Mouse (Mus musculus) left cerebral cortex, postnatal 10 days (tissue): Measurements from ENCODE around the gene Myh14. TPM values are rescaled to one million over a fixed set of nuclear protein-coding genes. Genes with fewer than 3 reads are reported as not detected.
"Not testable (repeated sequence)": the region's sequence is repeated elsewhere in the genome, so short reads cannot be mapped to it uniquely, and the experiment has no call there.

Source experiments
- DNase-seq, 2 experiments: peaks; one replicate each; pipeline ENCODE4 v3.0.0; 2021 to 2022; ENCODE audit warnings: low spot score in 2 of 2, mixed read lengths in 1 of 2; ENCODE audit errors: extremely low spot score in 1 of 2
- intact Hi-C: fragments of 180-260 bp; cut with DNase I; formaldehyde crosslinking; loops from one replicate; pipeline ENCODE4 v1.15.1; 2025
- total RNA-seq, 2 experiments: library from RNA; stranded (reverse); gene quantifications; 2 replicates each; pipeline ENCODE4 v1.2.3; 2021

Gene Myh14
- total RNA-seq = 1 to 10 TPM; 9.1 to 9.7 TPM

DNA sequence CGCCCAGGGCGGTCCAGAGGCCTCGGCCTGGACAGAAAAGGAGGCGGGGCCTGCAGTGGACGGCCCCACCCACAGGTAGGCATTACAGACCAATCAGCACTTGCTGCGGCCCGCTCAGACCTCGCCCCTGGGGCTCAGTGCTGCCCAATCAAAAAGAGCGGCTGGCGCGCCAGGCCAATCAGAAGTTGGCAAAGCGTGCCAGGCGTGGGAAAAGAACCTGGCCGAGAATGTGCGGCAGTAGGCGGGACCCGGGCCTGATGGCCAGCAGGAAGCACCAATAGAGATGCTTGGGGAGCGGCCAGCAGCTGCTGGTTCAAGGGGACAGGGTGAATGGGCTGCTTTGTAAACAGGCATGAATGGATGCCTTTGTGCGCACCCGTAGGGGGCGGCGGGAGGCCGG lies at the start of gene Myh14:
TSS of gene Myh14 (minus strand) at position 41 of the 400 bp plus-strand sequence.
- intact Hi-C loops = no loop called here
- peak; percentile 92 for DNase-seq

DNA sequence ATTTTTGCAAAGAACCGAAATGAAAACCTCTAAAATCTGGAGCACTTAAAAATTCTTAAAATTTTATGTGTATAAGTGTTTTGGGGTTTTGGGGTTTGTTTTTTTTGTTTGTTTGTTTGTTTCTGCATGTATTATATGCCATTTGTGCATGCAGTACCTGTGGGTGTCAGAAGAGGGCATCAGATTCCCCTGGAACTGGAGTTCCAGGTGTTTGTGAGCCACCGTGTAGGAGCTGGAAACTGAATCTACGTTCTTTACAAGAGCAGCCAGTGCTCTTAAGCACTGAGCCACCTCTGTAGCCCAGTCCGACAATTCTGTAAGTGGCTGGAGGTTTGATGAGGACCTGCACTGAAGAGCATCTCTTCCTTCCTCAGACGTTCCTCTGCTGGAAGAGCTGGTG lies 39.2 kb upstream of the Myh14 start:
- intact Hi-C loops = no loop called here
- no peak for DNase-seq

DNA sequence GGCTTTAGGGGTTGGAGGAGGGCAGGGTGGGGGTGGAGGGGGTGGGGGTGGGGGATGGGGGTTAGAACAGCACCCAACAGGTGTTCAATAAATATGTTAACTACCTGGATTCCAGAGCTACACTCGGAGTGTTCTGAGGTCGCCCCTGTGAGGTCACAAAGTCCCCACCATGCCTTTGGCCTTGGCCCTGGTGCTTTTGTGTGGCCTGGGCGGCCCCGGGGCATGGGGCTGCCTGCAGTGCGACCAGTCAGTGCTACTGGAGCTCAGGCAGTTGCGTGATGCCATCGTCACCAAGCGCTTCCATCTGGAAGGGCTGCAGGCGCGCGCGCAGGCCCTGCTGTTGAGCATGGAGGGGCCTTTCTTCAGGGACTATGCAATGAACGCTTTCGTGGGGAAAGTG lies 37.9 kb upstream of the Myh14 start, which contains the start of gene Izumo2:
TSS of gene Izumo2 (plus strand) at position 169 of the 400 bp plus-strand sequence.
- DNase-seq = no peak
- intact Hi-C loops = no loop called here

DNA sequence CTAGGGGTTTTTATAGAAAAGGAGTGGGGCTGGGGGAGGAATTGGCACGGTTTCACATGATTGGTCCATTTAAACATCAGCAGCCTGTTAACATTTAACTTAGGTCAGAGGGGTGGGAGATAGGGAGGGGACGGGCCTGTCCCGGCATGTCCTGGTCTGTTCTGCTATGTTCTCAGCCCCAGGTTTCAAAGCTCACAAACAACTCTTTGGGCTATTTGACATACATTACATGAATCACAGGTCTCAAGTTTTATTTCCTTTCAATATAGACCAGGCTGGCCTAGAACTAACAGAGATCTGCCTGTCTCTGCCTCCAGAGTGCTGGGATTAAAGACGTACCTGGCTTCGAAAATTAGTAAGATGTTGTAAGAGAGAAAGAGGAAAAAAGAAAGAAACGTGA lies 37.5 kb upstream of the Myh14 start:
- DNase-seq, intact Hi-C loops: not testable (repeated sequence)

DNA sequence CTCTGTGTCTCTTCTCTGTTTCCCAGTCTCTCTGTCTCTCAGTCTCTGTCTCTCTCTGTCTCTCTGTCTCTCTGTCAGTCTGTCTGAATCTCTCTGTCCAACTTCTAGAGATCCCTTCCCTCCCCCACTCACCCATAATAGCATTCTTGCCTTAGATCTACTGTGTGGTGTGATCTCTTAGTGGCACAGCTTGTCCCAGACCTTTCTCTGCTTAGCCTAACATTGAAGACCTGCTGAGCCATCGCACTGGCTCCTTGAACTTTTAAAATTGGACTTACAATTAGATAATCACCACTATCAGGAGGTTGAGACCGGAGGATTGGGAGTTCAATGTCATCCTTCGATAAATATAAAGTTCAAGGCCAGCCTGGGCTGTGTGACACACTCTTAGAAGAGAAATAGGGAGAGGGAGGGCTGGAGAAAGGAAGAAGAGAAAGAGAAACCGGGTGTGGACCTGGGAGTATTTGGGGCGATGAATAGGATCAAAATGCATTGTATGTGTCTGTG lies 36.6 kb upstream of the Myh14 start:
- intact Hi-C loops = no loop called here
- DNase-seq = no peak

DNA sequence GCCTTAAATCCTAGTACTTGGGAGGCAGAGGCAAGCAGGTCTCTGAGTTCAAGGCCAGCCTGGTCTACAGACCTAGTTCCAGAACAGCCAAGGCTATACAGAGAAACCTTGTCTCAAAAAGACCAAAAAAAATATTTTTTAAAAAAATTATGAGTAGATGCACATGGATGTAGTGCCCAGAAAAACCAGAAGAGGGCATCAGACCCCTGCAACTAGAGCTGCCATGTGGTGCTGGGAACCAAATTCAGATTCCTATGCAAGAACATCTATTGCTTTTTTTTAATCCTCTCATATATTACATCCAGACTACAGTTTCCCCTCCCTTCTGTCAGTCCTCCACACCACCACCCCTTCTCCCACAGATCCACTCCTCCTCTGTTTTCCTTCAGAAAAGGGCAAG lies 35.7 kb upstream of the Myh14 start:
- intact Hi-C loops = no loop called here
- no peak for DNase-seq

DNA sequence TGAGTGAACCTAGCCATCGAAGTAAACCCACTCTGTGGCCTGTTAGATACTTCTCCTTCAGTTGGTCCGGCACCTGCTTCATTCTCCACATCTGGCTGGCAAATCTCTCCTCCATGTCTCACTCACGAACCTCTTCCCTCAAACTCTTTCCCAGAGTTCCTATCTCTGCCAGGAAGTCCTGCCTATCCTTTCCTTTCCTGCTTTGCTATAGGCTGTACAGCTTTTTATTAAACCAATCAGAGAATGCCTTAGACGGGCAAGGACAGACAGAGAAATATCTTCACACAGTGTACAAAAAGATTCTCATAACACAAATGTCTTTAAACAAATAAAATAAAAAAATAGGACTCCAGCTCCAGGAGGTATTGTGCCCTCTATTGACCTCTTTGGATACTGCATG lies 34.4 kb upstream of the Myh14 start:
- intact Hi-C loops = no loop called here

DNA sequence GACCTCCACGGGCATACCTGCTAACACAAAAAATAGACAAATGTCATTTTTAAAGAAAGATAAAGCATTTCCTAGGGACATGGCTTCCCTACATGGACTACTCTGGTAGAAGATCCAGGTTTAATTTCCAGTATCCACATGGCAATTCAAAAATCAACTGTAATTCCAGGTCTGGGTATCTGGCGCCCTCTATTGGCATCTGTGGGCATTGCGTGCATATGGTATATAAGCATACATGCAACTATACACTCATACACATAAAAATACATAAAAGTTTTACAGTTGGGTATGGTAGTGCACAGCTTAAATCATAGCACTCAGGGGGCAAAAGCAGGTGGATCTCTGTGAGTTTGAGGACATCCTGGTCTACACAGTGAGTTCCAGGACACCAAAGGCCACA lies 33.7 kb upstream of the Myh14 start:
- intact Hi-C loops = no loop called here
- peak in 1 of 2 experiments; percentile 36 for DNase-seq

More for the DNA sequence above, 34.4 kb upstream of the Myh14 start:
- DNase-seq = no peak

DNA sequence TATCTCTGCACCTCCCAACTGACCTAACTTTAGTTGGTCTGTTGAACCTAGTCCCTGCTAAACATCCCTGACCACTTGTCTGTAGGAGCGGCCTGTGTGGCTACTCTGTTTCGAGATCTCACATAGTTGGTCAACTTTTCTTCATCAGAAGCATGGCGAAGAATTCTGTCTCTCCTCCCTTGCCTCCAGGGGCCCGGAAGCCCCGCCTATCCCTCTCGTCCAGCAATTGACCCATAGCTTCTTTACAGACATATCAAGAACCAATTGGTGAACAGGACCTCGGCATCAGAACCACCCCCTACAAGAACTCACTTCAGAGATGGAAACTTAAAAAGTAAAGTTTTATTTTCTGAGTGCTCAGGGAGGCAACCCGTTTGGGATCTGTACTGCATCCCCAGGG lies 32.3 kb upstream of the Myh14 start:
- DNase-seq = no peak
- intact Hi-C loops = no loop called here

DNA sequence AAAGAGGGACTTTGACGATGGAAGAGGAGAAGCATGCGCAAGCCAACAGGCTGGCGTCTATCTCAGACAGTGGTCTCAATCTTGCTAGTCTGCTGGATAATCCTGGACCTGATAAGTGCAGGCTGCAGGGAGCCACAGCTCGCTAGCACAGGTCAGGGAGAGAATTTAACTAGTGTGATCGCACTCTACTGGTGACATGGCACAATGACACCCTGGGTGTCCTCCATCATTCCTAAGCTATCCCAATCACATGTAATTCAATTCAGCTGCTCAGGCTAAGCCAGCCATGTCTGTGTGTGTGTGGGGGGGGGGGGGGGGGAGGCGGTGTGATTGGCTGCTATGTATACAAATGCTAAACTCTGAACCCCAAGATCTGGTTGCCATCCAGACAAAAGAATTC lies 31.3 kb upstream of the Myh14 start:
- no peak for DNase-seq
- intact Hi-C loops = no loop called here

DNA sequence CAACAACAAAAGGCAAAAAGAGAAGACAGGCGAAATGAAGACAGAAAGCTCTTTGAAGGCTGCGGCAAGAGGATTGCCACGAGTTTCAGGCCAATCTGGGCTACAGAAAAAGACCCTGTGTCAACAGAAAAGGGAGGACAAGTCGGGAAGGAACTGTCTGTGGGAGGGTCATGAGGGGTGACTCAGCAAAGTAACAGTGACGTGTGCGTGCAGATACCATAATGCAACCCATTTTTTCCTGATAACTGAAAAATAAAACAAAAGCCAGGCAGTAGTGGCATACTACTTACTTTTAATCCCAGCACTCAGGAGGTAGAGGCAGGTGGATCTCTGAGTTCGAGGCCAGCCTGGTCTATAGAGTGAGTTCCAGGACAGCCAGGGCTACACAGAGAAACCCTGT lies 27.3 kb upstream of the Myh14 start:
- DNase-seq = no peak
- intact Hi-C loops = no loop called here

DNA sequence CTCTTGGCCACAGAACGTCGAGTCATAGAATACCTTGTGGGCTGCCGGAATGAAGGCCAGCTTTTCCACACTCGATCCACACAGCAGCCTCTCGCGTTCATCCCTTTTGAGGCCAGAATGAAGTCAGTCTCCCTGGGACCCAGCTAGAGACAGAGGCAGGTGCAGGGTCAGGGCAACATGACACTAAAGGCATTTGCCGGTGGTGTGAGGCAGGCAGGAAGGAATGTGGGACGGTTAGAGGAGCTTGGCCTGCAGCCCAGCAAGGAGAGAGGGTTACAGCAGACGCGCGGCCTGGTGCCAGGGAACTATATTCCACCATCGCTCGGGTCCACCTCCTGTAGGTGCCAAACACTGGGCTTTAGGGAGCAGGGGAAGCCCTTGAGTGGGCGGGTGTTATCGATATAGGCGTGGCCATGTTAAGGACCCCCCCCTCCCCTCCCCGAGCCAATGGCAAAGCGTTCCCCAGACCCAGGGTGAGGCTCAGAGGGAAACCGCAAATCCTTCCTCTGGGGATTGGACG lies 26.6 kb upstream of the Myh14 start:
- intact Hi-C loops = no loop called here
- DNase-seq = peak in 1 of 2 experiments; percentile 67

DNA sequence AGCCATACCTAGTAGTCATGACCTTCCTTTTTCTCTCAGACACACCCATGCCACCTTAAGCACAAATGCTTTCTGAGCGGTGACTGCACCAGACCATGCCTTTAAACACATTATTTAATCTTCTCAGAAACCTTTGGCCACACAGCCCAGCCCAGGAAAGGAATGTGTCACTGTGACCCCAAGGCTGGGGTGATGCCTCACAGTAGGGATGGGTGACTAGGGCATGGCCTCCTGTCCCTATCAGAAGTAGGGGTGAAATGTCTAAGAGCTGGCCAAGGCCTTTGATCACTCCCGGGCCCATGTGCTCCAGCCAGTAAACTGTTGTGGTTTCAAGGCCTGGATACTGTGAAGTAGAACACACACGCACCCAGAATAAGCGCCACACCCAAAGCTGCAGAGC lies 24.6 kb upstream of the Myh14 start:
- DNase-seq = no peak
- intact Hi-C loops = no loop called here

DNA sequence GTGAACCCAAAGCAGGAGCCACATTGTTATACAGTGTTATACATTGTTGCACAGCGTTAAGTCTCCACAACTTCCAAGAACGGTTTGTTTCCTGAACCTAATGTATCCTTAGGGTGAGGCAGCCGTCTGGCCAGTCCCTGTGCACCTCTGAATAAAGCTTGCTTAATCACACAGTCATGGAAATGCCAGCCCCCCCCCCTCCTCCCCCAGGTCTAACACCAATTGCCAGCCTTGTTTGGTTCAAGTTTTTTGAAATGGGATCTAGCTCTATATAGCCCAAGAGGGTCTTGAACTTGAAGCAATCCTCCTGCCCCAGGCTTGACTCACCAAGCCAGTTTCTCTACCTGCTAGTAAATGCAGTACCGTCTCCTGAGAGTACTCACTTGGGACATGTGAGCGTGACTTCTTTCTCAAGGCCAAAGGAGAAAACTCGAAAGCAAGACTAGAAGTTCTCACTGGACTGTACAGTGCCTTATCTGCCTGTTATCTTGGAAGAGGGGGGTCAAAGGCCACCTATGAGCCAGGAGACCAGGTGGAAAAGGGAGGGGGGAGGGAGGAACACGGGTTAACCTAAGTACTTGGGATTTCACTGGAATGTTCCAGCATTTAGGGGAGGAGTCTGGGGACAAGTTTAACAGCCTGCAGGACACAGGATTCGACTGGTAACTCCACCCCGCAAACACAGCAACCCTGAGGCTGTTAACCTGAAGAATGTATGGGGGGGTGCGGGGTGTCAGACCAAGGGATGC lies 23.0 kb upstream of the Myh14 start:
- intact Hi-C loops = no loop called here
- DNase-seq = no peak

DNA sequence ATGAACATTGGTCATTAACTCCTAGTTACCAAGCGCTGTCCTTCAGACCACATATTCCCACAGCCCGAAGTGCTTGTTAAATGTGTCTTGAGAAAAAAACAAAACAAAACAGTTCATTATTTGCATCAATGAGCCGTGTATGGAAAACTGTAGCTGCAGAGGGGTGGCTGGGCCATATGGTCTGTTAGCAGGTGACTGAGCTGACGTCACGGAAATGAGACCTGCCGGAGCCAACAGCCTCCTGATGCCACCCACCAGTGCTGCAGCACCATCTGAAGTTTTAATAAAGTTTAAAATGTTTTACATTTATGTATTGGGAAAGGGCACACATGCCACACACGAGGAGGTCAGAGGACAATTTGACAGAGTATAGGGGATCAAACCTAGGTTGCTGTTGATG lies 18.7 kb upstream of the Myh14 start:
- DNase-seq = no peak
- intact Hi-C loops = no loop called here

DNA sequence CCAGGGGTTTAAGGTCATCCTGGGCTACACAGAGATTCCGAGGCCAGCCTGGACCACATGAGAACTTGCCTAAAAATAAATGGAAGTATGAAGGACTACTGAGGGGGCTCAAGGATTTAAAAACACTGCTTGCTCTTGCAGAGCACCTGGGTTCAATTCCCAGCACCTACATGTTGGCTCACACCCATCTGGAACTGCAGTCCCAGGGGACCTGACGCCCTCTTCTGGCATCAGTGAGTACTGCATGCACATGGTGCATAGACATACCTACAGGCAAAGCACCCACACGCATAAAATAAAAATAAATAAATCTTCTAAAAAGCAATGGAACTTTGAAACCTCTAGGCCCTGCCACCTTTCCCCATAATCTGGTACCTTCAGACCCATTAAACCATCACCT lies 18.2 kb upstream of the Myh14 start:
- intact Hi-C loops = no loop called here
- DNase-seq = no peak

DNA sequence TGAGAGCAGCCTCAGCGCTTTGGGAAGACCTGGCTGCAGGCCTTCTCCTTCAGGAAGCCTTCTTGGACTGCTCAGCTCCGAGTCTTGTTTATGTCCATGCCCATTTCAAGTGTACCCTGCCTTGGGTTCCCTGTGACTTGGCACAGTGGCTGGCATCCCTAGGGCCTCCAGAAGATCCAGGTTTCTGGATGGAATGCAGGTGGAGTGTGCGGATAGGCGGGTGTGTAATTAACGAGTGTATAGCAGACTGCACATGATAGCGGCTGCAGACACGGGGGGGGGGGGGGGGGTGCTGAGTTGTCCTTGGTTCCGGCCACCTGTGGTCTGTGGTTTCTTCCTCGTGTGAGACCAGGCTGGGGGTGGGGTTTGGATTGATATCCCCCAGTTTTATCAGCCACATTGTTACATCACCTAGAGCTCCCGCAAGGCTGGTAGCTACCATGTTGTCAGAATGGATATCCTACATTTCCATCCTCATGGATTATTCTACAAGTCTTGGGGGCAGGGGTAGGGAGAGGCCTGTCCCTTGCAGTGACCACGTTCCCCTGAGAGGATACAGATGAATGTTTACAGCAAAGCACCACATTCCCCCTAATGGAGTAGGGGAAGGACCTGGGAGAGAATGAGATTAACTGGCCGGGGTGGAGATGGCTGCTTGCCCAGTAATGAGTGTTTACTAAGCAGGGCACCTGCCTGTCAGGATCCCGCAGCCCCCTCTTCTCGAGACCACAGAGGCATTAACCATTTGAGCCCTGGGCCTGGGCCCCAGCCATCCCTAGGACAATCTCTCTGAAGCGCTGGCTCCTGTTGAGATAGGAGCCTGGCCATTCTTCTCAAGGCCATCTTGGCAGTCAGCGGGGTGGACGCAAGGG lies 15.1 kb upstream of the Myh14 start:
- intact Hi-C loops = no loop called here
- DNase-seq = no peak

DNA sequence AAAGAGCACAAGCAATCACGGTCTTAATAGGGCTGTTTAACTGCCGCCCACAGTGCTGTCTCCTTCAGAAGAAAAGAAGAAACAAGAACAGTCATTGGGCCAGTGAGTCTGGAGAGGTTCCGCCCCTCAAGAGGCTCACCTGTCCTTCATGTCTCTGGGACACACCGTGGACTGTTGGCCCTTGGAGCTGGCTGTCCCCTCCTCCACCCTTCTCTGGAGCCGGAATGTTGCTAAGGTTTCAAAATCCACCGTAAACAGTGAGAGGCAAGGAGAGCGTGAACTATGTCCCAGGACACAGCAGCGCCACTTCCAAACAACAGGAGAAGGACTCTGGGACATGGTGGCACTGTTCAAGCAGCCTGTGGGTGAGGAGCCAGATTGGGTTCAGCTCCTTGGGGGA lies 13.0 kb upstream of the Myh14 start:
- intact Hi-C loops = no loop called here
- no peak for DNase-seq

DNA sequence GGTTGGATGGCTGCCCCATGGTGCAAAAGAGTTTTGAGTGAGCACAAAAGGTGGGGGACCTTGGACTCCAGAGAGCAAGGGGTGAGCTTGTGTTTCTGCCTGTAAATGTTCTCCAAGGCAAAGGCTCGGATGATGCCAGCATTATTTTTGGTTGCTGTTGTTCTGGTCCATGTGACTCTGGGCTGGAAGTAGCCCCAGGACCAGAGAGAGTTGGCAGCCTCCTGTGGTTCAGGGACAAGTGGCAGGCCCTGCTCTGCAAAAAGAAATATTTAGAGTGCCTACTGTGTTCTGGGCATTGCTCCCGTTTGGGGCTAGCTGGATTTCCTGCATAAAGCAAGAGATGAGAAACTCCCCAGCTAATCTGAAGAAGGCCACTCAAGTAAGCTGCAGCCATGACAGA lies 6.0 kb upstream of the Myh14 start:
- intact Hi-C loops = no loop called here
- peak in 1 of 2 experiments; percentile 68 for DNase-seq

DNA sequence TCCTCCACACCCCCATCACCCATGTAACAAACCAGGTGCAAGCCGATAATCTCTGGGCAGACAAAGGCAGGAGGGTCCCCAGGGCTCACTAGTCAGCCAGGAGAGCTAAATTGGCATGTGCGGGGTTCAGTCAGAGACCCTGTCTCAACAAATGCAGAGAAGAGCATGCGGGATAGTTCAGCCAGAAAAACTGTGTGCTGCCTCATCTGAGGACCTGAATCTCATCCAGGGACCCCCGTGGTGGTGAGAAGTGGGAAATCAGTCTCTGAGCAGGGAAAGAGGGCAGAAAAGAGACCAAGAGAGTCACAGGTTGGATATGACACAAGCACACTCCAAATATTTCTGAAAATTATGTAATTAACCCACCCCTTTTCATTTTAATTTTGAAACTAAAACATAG lies 5.5 kb upstream of the Myh14 start:
- intact Hi-C loops = no loop called here
- no peak for DNase-seq
